25 mouse cellular contexts compared by ENCODE assay signal in genomic region chr14:56296786-56297185, GRCm38 (mm10). TPM values are rescaled to one million over a fixed set of nuclear protein-coding genes. Genes with fewer than 3 reads are reported as not detected.
DNase-seq lines count a peak whose midpoint lies in the region; ATAC-seq and TF ChIP-seq lines count a peak whose summit lies in the region.
"Had no signal": no experiment of that assay in that cellular context is flagged by ENCODE, and none has a peak within 500 bp of the region (broad histone marks: within the 10 kb centered on the region; RNA-seq: fewer than 3 reads in every experiment).

No protein-coding gene starts in this region.

- dilution Hi-C loops in CH12.LX (cut with MboI; ENCODE audit: extremely low pct_ligation_motif_present, extremely low pct_unique_long_range_greater_than_20kb, low sequenced_read_pairs): no loop called here

- no peak overlapping the region for H3K27ac ChIP-seq in CH12.LX (ENCODE audit: insufficient read depth, low read depth)
- H3K27ac ChIP-seq: embryonic facial prominence, embryonic 15.5 days; forebrain, embryonic 13.5 days; heart, embryonic 10.5 days; hindbrain, embryonic 14.5 days; macrophage had no signal

- H3K79me2 ChIP-seq in CH12.LX (replicated peaks; ENCODE audit: control insufficient read depth, extremely low read depth, insufficient read depth, poor library complexity, severe bottlenecking): no peaks in the 10 kb centered on the region

- no peaks in the 10 kb centered on the region for H3K27me3 ChIP-seq in CH12.LX (replicated peaks)
- H3K27me3 ChIP-seq: embryonic facial prominence, embryonic 15.5 days; forebrain, embryonic 13.5 days had no signal

- no peak for TF ChIP-seq CTCF in CH12.LX (conservative IDR thresholded peaks at IDR 0.05 in 1 of 2, IDR thresholded peaks at IDR 0.05 in 1 of 2; ENCODE audit: low read depth in 2 of 2, low read length in 2 of 2)

- H3K4me3 ChIP-seq in CH12.LX (replicated peaks in 1 of 3; ENCODE audit: low read depth in 2 of 3, low read length in 2 of 3, poor library complexity in 1 of 3): no peak overlapping the region
- H3K4me3 ChIP-seq: embryonic facial prominence, embryonic 15.5 days; forebrain, embryonic 13.5 days; heart, embryonic 10.5 days; myocyte had no signal

- no peaks in the 10 kb centered on the region for H3K36me3 ChIP-seq in CH12.LX (replicated peaks in 1 of 2; ENCODE audit: control insufficient read depth in 1 of 2, insufficient read depth in 1 of 2, low read length in 1 of 2)
- H3K36me3 ChIP-seq: embryonic facial prominence, embryonic 15.5 days; heart, embryonic 10.5 days had no signal

- in situ Hi-C loops in CH12.LX (cut with MboI; ENCODE audit: low pct_ligation_motif_present, low pct_unique_long_range_greater_than_20kb, low sequenced_read_pairs): no loop called here

- H3K4me1 ChIP-seq in CH12.LX (ENCODE audit: control insufficient read depth in 1 of 2, insufficient read depth in 2 of 2): peaks cover 0 to 4% of the 10 kb centered on the region in 2 experiments; a peak in 2 of 4 replicates
- H3K4me1 ChIP-seq: embryonic facial prominence, embryonic 15.5 days; forebrain, embryonic 13.5 days; heart, embryonic 10.5 days had no signal

- no peak for TF ChIP-seq POLR2A in CH12.LX (IDR thresholded peaks at IDR 0.05; ENCODE audit: low read depth, low read length)

- no peak overlapping the region for H3K4me2 ChIP-seq in CH12.LX (ENCODE audit: insufficient read depth, low read depth, poor library complexity, severe bottlenecking)
- H3K4me2 ChIP-seq: embryonic facial prominence, embryonic 15.5 days; forebrain, embryonic 13.5 days; hindbrain, embryonic 14.5 days had no signal

- DNase-seq in CD4-positive, CD25-positive, alpha-beta regulatory T cell, adult 2 months (ENCODE audit: low read depth, low spot score): peak; percentile 90
- peak; percentile 21 for DNase-seq in CH12.LX (ENCODE audit: extremely low read depth)
- DNase-seq in naive thymus-derived CD4-positive, alpha-beta T cell, adult 2 months (ENCODE audit: low read depth): peak; percentile 89
- DNase-seq in thymus, postnatal 10 days (ENCODE audit: low spot score in 2 of 2): peak; percentile 57 to 64
- DNase-seq in right cerebral cortex, adult 2 months (ENCODE audit: low spot score in 2 of 2): no peak
- DNase-seq: adrenal gland, postnatal 36 days; cerebellum, postnatal 10 days; gastrocnemius, postnatal 14 days; heart, postnatal 10 days; kidney, adult 8-10 months; kidney, postnatal 25 days; layer of hippocampus, adult 9-11 months; liver; liver, postnatal 0 days; midbrain, embryonic 14.5 days had no signal

- ATAC-seq in cerebellum, adult (ENCODE audit: insufficient number of reproducible peaks, low FRiP score, low TSS enrichment): no peak
- no peak for ATAC-seq in erythroblast, adult 5-6 weeks (replicated peaks; ENCODE audit: low FRiP score, poor library complexity, severe bottlenecking)
- ATAC-seq: forebrain, embryonic 13.5 days; liver, postnatal 0 days; Patski had no signal

- no peaks in the 10 kb centered on the region for H3K9me3 ChIP-seq in CH12.LX (replicated peaks; ENCODE audit: low read length)
- H3K9me3 ChIP-seq: embryonic facial prominence, embryonic 15.5 days; forebrain, embryonic 13.5 days; heart, embryonic 10.5 days had no signal

- TF ChIP-seq EP300 in CH12.LX (IDR thresholded peaks at IDR 0.05; ENCODE audit: low read length): no peak; the same call in 1 of the 2 replicates

- no peak overlapping the region for H3K9ac ChIP-seq in CH12.LX (ENCODE audit: insufficient read depth, low read depth)
- H3K9ac ChIP-seq: embryonic facial prominence, embryonic 15.5 days; forebrain, embryonic 13.5 days; hindbrain, embryonic 14.5 days; liver, postnatal 0 days had no signal

- TF ChIP-seq RAD21 in CH12.LX (IDR thresholded peaks at IDR 0.05; ENCODE audit: low read depth, low read length): no peak

TF ChIP-seq in CH12.LX, 34 proteins besides CTCF, POLR2A, EP300 and RAD21:
- TF ChIP-seq BHLHE40 (IDR thresholded peaks at IDR 0.05; ENCODE audit: low read depth, low read length) (peak; percentile 56), JUN (IDR thresholded peaks at IDR 0.05; ENCODE audit: insufficient read depth, low read depth, low read length) (0 out of 2 replicates have a peak, but pooled peaks have one; percentile 12), ZNF384 (IDR thresholded peaks at IDR 0.05; ENCODE audit: low read depth, low read length) (peak; percentile 46; the same call in 1 of the 2 replicates), ELF1 (IDR thresholded peaks at IDR 0.05; ENCODE audit: low read depth, low read length) (no peak)

RNA-seq across cellular contexts. Expression of gene Gzmb, which starts 34.7 kb away (rescaled TPM):
- total RNA-seq in CH12.LX (2012; rRNA removed): not detected in 2 replicates
- total RNA-seq in CH12.LX (2014; rRNA removed): not detected in 2 replicates
- polyA plus RNA-seq in CH12.LX (2012; ENCODE audit: insufficient read length, low read depth): not detected in 2 replicates
- 1.3 TPM in 1 of 2 replicates, not detected in the other for total RNA-seq in erythroblast, adult 5-6 weeks (2015; ENCODE audit: low replicate concordance)
- total RNA-seq in erythroblast, adult 5-6 weeks (2017; ENCODE audit: low replicate concordance): not detected in 2 replicates
- total RNA-seq: gastrocnemius, postnatal 14 days; heart, postnatal 10 days; left cerebral cortex, postnatal 36 days had no signal
- polyA plus RNA-seq: forebrain, embryonic 13.5 days; hindbrain, embryonic 14.5 days; midbrain, embryonic 14.5 days; myocyte had no signal

Comparison
In these comparisons a context has a peak if more than half of its experiments do, and no peak if none do; other contexts are left out.
1. DNase-seq: peak in CD4-positive, CD25-positive, alpha-beta regulatory T cell, adult 2 months (single experiment), CH12.LX (single experiment), naive thymus-derived CD4-positive, alpha-beta T cell, adult 2 months (single experiment) and thymus, postnatal 10 days (2 of 2); none in right cerebral cortex, adult 2 months (0 of 2).